Mouse (Mus musculus) hindbrain, postnatal 0 days (tissue): ENCODE measurements around the gene Fam184b. TPM values are rescaled to one million over a fixed set of nuclear protein-coding genes. Genes with fewer than 3 reads are reported as not detected.

Experiments used
- ATAC-seq: fragments of 200-750 bp; cut with Nextera tagmentation; 2 replicates; pipeline ENCODE4 v1.8.0; 2017; ENCODE audit warnings: mild to moderate bottlenecking, moderate TSS enrichment, moderate library complexity
- DNase-seq: peaks from one replicate; pipeline ENCODE4 v3.0.0-alpha.2; 2015; ENCODE audit warnings: low spot score
- H3K27ac ChIP-seq: fragments of 300-500 bp; sonication (generic); 2 replicates; pipeline ENCODE4 v1.5.1; 2014; ENCODE audit warnings: mild to moderate bottlenecking
- H3K27me3 ChIP-seq: fragments of 300-500 bp; sonication (generic); 2 replicates; pipeline ENCODE4 v1.6.1; 2014; ENCODE audit warnings: low read length, mixed read lengths; ENCODE audit not compliant: insufficient read depth
- H3K36me3 ChIP-seq: fragments of 300-500 bp; sonication (generic); 2 replicates; pipeline ENCODE4 v1.6.1; 2014; ENCODE audit warnings: low read length, mixed read lengths; ENCODE audit not compliant: insufficient read depth
- H3K4me1 ChIP-seq: fragments of 300-500 bp; sonication (generic); 2 replicates; pipeline ENCODE4 v1.6.1; 2014; ENCODE audit warnings: antibody characterized with exemption, low read length, mixed read lengths; ENCODE audit not compliant: insufficient read depth
- H3K4me2 ChIP-seq: fragments of 300-500 bp; sonication (generic); 2 replicates; pipeline ENCODE4 v1.6.1; 2014; ENCODE audit warnings: low read depth, mild to moderate bottlenecking, low read length, moderate library complexity, mixed read lengths
- H3K4me3 ChIP-seq: fragments of 300-500 bp; sonication (generic); 2 replicates; pipeline ENCODE4 v1.5.1; 2014; ENCODE audit warnings: low read length
- H3K9ac ChIP-seq: fragments of 300-500 bp; sonication (generic); replicated peaks from 2 replicates; pipeline ENCODE4 v1.6.1; 2014; ENCODE audit warnings: mild to moderate bottlenecking, low read length, moderate library complexity, mixed read lengths
- H3K9me3 ChIP-seq: fragments of 300-500 bp; sonication (generic); 2 replicates; pipeline ENCODE4 v1.6.1; 2016; ENCODE audit warnings: low read length, mixed read lengths
- CTCF ChIP-seq: IDR thresholded peaks from 2 replicates; pipeline ENCODE4 v1.5.1; 2016; ENCODE audit warnings: antibody characterized with exemption, control low read depth, low read depth
- WGBS: fragments of 180-500 bp; shearing (Covaris S2); extraction: QIAGEN DNeasy Blood & Tissue Kit; methylation state at CpG from one replicate; pipeline ENCODE4 v1.1.7; 2014; 5-methylcytosine and 5-hydroxymethylcytosine counted together
- polyA plus RNA-seq: library from polyadenylated mRNA; unstranded; fragments of >200 nt; fragmentation: Nextera tagmentation; extraction: Ambion mirVana; gene quantifications from 2 replicates; pipeline ENCODE4 v1.2.1, GENCODE M21; 2015
- total RNA-seq: library from RNA; depleted of rRNA; stranded (reverse); fragments of >200 nt; gene quantifications from 2 replicates; pipeline ENCODE4 v1.2.3, GENCODE M21; 2014; rRNA removed

Gene Fam184b
- total and polyA plus RNA-seq, 2 experiments from 2014 or later = 15.1 to 15.3 TPM

GRCm38 (mm10) chr5:45480066-45480465 is 159.3 kb downstream of the Fam184b start:
- no peak overlapping the region for H3K4me2 ChIP-seq
- H3K27ac ChIP-seq = no peak overlapping the region
- WGBS = 95% methylated on average over 1 of the region's 1 CpGs
- no peaks in the 10 kb centered on the region for H3K36me3 ChIP-seq
- TF ChIP-seq CTCF = no peak
- no peaks in the 10 kb centered on the region for H3K9me3 ChIP-seq
- DNase-seq (no peak), ATAC-seq (no peak)
- no peaks in the 10 kb centered on the region for H3K27me3 ChIP-seq
- no peak overlapping the region for H3K9ac ChIP-seq
- no peaks in the 10 kb centered on the region for H3K4me1 ChIP-seq
- H3K4me3 ChIP-seq = no peak overlapping the region

Other genes with a start within 250 kb of the Fam184b start
- 56.4 and 58.1 TPM in 2 replicates for gene Qdpr, start 189.4 kb downstream of the Fam184b start, total RNA-seq
- gene Qdpr, start 189.4 kb downstream of the Fam184b start, polyA plus RNA-seq = 160 and 165 TPM in 2 replicates
- not detected in 2 replicates for gene Clrn2, start 185.9 kb downstream of the Fam184b start, total RNA-seq
- 0.32 and 0.36 TPM in 2 replicates for gene Clrn2, start 185.9 kb downstream of the Fam184b start, polyA plus RNA-seq
- gene Lap3, start 146.2 kb downstream of the Fam184b start, total RNA-seq = 21.9 and 24.3 TPM in 2 replicates
- 36.2 and 36.5 TPM in 2 replicates for gene Lap3, start 146.2 kb downstream of the Fam184b start, polyA plus RNA-seq
- gene Med28, start 119.4 kb downstream of the Fam184b start, total RNA-seq = 27.7 and 71.0 TPM in 2 replicates
- gene Med28, start 119.4 kb downstream of the Fam184b start, polyA plus RNA-seq = 222 and 232 TPM in 2 replicates
- gene Ncapg, start 30.3 kb upstream of the Fam184b start, total RNA-seq = 4.3 and 6.5 TPM in 2 replicates
- 6.4 and 7.8 TPM in 2 replicates for gene Ncapg, start 30.3 kb upstream of the Fam184b start, polyA plus RNA-seq
- gene Lcorl, start 218.0 kb upstream of the Fam184b start, total RNA-seq = 34.2 and 37.8 TPM in 2 replicates
- gene Lcorl, start 218.0 kb upstream of the Fam184b start, polyA plus RNA-seq = 44.5 and 45.0 TPM in 2 replicates